Mouse (Mus musculus): ENCODE measurements around the gene Cdk19.

Cdk19 gene

DNA sequence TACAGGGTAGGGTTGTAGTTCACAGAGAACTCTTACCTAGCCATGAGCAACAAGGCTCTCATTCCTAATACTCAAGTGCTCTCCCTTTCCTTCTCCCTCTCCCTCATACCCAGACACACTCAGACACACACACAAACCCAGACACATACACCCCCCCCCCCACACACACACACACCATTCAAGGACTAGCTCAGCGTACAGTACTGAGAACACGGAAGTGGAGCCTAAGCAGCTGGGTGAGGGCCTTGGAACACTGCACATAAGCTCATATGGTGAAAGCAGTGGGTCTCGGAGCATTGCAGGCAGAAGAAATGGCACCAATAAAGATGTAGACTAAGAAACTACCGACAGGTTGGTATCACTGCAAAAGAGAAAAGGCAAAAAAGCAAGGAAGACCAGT is 105.2 kb downstream of the Cdk19 start:
- no peak for DNase-seq

DNA sequence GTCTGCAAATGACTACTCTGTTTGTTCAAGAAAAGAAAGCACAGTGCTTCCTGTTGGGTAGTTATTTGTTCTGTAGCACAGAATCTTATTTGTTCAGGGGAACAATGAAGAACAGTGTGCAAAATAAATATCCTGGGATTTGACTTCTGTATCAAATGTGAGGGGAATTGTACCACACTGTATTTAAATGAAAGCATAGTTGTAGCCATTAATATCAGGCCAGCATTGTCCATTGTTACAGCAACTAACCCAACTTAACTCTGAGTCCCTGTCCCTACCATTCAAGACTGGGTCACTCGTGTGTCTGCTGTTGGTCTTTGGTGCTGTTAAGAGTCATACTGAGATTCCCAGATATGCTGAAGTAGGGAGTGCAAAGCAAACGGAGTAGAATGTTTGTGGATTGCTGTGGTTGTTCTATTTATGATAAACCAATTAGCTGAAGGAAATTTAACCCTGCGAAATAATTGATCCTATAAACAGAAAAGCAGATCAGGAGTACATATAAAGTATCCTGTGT is 106.8 kb downstream of the Cdk19 start:
- no peak for DNase-seq

DNA sequence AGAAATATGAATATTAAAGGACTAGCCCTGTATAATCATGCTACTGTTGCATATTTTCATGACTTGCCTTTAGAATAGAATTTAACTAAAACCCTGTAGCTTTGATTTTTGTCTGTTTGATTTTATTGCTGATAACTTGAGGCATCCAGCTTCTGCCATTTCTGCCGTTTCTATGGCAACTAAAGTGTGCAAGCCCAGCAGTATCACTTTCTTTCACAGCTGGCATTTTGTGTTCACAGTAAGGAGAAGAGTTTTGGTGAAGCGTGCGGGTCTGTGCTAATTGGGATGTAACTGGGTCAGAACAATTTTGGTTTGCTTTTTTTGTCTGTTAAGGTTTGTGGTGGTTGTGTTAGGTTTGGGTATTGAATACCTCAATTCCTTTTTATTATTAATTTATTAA is 107.3 kb downstream of the Cdk19 start:
- DNase-seq = no peak

DNA sequence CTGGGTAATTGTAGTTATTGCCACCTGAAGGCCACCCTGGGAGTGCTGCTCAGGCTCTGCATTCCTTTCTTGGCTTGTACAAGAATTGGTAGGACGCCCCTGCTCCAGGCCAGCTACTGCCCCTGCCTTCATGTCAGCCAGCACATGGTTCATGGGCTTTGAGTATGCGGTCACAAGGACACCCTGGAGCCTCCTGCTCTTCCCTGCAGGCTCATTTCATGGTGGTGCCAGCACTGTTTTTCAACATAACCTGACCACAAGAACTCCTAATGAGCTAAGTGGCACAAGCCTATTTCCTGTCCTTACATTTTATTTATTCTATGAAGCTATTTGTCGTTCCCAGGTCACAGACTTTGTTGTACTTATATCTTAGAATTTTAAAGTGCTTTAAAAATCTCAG is 107.9 kb downstream of the Cdk19 start:
- DNase-seq = no peak

DNA sequence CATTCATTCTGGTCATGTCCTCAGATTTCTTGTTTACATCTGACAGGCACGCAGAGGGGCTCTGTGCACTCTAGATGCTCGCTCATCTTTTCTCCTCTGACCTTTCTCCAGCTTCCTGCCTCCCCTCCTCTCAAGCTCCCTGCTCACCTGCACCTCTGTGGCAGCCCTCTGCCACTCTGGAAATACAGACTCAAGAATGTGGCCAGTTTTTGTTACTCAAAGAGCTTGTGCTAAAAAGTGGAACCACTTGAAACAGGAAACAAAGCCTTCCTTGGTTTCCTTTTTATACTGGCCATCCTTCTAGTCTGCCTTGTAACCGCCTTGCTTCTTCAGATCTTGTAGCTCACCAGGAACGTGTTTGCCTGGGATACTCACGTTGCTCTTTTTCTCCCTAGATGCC is 108.6 kb downstream of the Cdk19 start:
- DNase-seq = no peak

DNA sequence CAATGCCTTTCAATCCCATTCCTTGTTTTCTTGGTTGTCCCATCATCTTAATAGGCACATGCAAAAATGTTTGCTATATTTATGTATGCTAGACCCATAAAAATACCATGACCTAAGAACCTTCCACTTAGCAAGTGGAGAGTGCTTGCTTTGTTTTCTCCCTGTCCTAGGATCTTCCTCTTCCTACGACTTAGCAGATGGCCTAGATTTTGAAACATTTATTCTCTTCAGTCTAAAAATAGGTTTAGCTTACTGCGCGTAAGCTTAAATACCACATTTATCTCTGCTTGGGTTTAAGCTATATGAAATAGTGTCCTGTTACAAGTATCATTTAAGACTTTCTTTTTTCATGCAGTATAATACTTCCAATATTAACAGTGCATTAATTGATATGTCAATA is 109.1 kb downstream of the Cdk19 start:
- DNase-seq = no peak

DNA sequence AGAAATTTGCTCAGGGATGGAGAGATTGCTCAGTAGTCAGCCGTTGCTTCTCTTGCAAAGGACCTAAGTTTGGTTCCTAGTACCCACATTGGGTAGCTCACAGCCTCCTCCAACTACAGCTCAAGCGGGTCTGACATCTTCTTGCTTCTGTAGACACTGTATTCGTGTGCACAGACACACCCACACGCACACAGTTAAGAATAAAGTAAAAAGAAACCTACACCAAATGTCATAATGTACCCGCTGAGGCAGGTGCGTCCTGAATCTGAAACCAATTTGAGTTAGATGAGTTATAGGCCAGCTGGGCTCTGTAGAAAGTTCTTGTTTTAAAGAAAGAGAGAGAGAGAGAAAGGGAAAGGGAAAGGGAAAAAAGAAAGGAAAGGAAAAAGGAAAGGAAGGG is 110.2 kb downstream of the Cdk19 start:
- no peak for DNase-seq

DNA sequence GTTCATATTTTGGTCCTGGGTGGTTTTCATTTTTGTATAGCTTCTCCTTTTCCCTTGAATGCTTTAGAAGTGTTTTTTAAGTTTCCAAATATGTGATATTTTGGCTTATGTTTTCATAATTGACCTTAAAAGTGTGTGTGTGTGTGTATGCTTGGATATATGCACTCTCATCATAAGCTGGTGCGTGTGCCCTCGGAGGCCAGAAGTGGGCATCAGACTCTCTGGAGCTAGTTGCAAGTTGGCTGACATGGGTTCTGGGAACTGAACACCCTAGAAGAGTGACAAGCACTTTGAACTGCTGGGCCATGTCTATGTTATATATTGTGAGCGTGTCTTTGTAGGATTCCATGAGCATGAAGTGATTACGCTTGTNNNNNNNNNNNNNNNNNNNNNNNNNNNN is 110.8 kb downstream of the Cdk19 start:
- DNase-seq = no peak

DNA sequence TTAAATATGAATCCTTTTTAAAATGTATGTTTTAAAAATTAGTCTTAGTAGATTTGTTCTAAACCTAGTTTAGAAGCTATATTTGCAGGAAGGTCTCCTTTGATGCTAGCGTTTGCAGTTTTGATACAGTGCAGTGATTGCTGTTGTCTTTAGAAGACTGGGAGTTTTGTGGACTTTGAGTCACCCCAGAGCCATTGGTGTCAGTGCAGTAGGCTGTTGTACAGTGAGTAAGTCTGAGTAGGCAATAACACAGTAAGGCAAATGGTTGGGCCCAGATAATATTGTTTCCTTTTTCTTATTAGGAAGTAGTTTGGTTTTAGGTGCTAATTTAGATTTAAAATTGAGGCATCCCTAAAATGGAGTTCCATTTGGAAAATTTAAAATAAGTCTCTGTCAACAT is 117.8 kb downstream of the Cdk19 start:
- peak; percentile 44 for DNase-seq

DNA sequence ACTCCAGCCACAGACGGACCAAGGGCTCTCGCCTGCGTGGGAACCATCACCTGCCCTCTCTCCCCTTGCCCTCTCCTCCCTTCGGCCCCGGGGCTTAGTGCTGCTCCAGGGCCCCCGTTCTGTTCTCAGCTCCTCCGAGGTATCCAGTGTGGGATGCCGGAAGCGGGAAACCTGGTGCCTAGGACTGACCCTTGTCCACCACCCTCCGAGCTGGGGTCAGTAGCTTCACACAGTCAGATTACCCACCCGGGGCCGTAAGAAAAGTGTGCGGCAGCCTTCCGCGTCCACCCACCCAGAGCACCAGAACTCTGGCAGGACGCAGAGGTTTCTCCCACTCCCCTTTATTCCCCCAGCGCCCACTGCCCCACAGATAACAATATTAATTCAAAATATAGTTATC is 119.8 kb downstream of the Cdk19 start:
- no peak for DNase-seq

DNA sequence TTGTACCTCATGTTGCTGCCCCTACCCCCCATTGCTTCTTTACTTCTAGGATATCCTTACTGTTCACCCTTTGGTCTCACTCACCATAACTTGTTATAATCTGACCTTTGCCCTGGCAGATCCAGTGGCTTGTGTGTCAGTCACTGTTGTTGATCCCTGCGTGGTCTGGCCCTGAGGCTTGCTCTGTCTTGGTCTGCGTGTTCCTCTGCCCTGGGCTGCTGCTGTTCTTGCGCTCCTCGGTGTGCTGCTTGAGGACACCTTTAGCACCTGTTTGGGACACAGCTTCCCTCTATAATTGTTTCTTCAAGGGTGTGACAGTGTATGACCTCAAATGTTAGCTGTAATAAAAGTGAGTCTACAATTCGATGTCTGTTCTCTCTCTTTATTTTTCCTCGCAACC is 122.0 kb downstream of the Cdk19 start:
- DNase-seq = peak; percentile 30

DNA sequence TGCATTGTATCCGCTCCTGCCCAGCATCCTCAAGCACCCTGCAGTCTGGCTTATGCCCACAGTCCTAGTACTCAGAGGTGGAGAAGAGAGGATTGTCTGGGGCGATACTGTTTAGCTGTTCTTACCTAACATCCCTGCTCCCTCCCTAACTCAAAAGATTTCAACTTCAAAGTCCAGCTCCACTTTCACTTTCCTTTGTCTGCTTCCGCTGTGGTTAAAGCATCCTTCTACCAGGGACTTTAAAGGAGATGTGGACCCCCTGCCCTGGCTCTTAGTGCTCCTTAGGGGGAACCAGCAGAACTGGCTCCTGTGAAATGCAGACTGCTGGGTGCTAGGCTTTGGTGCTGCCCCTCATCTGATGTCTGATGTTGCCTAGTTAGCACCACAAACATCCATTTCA is 122.9 kb downstream of the Cdk19 start:
- no peak for DNase-seq

DNA sequence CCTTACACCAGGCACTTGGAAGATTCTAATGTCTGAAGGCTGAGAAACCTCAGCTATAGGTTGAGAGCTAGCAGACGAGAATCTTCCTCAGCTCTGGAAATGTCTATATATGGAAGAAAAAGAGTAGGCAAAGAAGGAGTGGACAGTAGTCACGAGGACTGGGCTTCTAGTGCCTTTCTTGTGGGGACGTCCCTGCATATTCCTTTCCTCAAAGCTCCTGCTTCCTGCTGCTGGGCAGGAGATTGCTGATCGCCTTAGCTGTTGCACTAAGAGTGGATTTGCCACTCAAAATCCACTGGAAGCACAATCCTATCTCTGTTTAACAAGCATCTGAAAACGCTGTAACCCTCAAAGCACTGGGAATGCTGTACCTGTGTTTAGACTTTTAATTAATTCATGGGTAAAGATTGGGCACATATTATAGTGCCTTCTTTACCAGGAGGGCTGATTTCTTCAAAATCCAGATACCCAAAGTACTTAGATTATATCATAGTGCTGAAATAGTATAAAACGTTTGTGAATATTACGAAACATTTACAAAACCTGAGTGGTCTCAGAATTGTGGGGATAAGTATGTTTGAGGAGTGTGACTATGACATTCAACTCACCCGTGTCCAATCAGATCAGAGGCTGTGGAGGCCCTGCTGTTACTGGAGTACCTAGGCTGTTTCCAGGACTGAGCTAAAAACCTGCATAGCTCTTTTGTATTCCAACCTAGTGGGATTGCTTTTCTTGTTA is 128.0 kb downstream of the Cdk19 start:
- no peak for DNase-seq

DNA sequence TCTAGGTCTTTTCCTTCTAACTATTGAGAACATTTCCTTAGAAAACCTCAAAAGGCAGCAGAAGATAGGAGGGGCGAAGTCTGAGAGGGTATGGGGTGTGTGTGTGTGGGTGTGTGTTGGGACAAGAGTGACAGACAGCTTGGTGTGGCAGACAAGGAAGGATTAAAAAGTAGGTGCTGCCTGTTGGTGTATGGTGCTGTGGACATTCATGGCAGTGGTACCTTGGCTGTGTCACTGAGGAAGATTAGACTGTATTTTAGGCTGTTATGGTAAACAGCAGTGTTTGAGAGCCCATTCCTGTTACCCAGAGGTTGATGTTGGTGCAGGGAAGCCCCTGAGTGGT is 128.5 kb downstream of the Cdk19 start:
- DNase-seq = no peak

DNA sequence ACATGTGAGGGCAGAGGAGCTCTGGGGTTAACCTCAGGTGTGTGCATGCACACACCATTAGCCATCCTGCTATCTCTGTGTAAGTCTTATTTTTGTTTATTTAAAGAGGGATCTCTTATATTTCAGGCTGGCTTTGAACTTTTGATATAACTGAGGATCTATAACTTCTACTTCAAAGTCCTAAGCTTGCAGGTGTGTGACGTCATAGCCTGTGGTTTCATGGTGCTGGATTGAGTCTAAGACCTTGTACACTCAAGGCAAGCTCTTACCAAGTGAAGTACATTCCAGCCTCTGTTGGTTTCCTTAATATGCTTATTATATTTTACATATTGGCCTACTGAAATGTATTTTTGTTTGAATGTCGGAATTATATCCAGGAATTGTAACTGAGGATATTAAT is 129.8 kb downstream of the Cdk19 start:
- DNase-seq = no peak

DNA sequence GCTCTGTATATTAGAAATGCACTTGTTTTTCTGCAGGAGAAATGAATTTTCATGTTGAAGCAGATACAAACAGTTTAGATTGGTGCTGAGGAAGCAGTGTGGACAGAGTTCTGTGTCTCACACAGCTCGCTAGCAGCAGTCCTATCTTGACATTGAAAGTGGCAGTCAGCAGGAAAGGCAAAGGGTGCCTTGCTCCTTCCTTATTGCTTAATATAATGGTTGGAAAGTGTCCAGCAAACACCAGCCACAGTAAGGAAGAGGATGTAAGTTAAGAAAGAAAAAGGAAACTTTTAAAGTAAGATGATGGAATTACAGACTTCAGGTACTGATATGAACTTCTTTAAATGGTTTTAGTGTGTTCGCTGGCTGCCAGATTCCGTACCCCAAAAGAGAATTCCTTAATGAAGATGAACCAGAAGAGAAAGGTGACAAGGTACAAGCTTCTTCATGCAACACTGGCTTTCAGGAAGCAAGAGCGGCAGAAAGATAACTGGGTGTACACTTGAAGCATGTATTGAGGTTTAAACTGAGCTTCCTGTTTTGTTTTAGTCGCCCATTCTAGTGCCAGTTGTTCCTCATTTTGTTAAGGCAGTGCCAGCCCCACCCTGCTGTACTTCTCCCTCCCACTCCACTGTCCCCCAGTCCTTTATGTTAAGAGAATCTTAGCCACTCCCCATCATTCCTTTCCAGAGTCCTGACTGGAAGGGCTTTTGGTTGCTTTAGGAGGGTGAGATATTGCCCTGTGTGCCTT is 137.3 kb downstream of the Cdk19 start:
- DNase-seq = peak; percentile 60

DNA sequence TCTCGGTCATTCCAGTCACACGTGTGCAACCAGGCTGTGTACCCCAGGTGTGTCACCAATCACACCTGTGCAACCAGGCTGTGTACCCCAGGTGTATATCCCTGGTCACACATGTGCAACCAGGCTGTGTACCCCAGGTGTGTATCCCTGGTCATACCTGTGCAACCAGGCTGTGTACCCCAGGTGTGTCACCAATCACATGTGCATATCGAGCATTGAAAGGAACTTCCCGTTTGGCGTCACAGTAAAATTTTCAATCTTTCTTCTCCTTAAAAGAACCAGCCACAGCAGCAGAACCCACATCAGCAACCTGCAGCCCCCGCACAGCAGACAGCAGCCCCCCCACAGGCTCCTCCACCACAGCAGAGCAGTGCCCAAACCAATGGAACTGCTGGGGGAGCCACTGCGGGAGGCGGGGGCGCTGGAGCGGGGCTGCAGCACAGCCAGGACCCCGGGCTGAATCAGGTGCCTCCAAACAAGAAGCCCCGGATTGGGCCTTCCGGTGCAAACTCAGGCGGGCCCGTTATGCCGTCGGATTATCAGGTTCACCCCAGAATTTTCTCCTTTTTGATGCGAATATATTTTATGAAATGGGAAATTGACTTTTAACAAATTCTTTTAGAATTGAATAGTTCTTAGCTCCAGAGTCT is 138.2 kb downstream of the Cdk19 start:
- DNase-seq = no peak

DNA sequence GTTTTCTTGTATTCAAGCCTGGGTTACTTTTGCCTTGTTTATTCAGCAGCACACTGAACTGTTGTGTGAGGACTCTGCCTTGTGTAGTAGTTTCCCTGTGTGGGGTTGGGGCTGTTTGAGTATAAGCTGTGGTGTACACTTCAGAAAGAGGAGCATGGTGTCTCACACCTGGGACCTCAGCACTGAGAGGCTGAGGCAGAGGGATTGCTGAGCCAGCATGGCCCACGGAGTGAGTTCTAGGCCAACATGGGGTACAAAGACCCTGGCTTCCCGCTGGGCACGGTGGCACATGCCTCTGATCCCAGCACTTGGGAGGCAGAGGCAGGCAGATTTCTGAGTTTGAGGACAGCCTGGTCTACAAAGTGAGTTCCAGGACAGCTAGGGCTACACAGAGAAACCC is 139.3 kb downstream of the Cdk19 start:
- no peak for DNase-seq

DNA sequence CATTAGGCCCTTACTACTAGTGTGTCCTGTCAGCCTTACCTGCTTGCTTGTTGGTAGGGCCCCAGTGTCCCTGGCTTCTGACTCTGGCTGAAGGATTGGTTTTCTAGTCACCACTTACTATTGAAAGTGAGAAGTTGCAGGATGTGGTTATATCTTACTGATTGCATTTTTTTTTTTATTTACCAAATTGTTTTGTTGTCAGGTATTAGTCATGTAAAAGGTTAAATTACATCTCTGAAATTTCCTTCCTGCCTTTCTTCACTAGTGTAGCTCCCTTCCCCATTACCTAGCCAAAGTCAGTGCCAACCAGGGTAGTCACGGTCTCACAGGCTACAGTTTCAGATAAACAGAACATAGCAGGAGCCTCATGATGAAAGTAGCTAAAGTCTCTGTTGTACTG is 139.9 kb downstream of the Cdk19 start:
- DNase-seq = peak; percentile 48

DNA sequence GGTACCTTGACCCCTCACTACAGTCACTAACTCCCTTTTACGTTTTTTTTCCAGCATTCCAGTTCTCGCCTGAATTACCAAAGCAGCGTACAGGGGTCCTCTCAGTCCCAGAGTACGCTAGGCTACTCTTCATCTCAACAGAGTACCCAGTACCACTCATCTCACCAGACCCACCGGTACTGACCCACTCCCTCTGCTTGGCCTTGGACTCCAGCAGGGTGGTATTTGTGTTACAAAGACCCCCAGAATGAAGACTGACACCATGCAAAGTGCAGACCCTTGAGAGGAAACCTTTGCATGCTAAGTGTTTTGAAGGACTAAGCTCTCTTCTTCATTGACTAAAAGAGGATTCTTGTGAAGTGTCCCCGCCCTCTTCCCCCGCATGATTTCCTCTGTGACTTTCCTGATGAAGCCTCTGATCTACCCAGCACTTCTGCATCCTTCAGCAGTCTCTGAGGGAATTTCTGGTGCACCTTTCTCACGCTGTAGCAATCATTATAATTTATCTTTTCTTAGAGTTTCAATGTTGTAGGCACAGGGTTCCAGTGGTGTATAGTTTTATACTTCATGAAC is 140.3 kb downstream of the Cdk19 start:
- DNase-seq = no peak

DNA sequence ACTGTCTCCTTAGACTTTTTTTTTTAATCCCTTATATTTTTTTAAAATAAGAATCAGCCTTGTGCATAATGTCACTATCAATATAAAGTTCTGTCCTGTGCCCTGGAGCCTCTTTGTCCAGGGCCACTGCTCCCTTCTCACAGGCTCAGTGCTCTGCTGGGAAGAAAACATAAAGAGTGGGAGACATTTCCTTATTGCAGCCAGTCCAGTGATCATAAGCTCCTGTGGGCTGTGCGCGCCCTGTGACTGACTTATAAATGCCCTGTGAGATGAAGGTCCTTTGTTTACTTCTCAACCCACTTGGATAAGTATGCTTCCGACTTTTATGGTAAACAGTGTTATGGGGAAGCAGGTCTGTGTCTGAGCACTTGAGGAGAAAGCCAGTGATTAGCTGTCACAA is 142.2 kb downstream of the Cdk19 start:
- no peak for DNase-seq

DNA sequence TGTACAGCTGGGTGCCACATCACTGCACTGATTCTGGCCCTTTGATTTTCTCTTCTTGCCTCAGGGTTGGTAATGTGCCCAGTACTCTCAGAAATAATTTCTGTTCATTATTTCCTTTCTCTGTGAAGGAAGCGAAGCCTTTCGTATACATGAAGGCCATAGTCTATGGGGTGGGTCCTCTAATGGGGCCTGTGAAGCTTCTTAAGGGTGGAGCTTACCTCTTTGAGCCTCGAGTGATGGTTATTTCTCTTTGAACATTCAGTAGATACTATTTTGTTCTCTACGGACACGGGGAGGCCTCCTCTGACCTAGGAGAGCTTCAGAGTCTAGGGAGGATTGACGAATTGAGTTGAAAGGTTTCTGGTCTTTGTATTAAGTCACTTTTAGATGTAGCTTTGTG is 142.9 kb downstream of the Cdk19 start:
- no peak for DNase-seq

DNA sequence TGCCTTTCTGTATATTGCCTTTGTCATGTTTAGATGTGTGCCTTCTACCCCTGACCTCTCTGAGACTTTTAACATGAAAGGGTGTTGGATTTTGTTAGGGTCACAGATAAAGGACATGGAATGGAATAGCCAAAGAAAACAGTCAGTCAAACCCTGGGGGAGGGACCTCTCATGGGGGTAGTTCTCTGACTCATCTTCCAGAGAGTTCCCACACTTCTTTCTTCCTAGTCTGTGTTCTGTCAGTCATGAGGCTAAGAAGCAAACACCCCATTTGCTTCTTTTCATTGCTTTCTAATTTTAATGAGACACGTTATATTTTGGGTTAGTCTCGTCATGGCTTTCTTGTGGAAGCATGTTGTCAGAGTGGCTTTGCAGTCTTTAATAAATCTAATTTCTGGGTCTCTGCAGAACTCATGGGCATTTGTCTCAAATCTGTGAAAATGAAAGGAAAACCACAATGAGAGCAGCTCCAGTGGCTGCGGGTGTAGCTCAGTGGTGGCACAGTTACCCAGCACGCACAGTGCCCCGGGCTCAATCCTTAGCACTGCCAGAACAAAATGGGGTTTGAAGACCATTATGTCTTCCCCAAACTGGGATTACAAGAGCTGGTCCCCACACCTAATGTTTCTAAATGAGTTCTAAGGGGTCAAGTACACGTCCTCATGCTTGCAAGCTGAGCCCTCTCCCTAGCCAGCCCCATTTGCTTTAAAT is 149.9 kb downstream of the Cdk19 start:
- no peak for DNase-seq

Measured in kidney, adult 9 months (tissue).